Mouse (Mus musculus): ENCODE measurements at regions not wholly inside any gene's neighbourhood (a gene's known extent, or its start where the extent isn't known, plus 50 kb on each side); places are given as distances from the start of the nearest gene placed in this dataset.

DNA sequence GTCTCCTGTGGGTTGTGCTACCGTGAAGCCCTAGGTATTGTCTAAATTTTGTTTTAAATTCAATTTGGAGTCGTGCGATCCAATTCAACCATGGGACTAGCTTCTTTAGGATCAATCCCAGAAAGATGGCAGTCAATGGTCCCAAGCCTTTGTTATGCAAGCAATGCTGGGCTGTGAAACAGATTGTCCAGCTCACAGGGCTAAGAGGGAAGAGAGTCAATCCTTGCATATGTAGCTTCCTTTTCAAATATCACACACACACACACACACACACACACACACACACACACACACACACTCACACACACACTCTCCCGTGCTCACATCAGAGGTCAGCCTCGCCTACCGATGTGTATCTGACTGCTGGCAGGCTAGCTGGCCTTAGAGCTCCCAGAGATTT lies 373.8 kb upstream of the Gm10131 start:
- DNase-seq = no peak

GRCm38 (mm10) chr8:34484551-34485335 lies 373.2 kb upstream of the Gm10131 start:
- DNase-seq = peak; percentile 44 to 60

DNA sequence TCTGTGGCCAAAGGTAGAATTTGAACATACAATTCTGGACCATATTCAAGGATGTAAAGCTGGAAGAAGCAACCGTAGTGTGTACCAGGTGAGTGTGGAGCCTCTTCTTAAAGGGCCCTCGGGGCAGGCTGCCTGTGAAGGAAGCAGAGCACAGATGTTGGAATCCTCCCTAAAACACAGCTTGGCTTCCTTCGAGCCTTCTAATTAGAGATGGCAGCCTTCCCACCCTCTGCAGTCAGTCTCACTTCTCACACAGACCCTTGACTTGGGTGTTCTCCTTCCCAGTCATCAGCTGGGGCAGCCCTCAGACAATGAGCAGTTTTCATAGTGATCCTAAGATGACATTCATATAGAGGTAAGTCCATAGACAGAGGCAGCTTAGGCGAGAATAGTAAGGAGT lies 371.7 kb upstream of the Gm10131 start:
- DNase-seq = no peak

DNA sequence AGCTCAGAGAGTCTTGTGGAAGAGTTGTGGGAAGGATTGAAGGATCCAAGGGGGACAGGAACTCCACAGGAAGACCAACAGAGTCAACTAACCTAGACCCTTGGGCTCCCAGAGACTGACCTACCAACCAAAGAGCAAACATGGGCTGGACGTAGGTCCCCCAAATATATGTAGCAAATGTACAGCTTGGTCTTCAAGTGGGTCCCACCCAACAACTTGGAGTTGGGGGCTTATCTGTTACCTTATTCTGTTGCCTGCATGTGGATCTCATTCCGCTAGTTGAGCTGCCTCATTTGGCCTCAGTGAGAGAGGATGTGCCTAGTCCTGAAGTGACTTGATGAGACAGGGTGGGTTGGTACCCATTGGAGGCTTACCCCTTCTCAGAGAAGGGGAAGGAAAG lies 371.1 kb upstream of the Gm10131 start:
- DNase-seq = no peak

DNA sequence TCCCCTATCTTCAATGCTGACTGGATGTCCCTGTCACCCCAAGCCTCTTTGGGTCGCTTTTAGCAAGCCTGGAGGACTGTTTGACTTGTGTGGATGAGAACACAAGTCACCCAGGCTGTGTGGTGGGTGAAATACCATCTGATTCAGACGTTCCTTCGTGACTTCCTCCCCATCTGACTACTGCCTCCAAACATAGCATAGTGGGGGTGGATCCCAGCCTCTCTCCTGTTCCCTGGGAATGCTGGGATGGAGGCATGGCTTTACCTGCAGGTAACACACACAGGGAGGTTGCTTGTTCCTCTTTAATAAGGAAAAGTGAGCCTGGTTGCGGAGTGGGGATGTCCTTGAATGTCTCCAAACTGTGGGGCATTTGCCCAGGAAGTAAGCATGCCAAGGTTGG lies 369.0 kb upstream of the Gm10131 start:
- DNase-seq = no peak

DNA sequence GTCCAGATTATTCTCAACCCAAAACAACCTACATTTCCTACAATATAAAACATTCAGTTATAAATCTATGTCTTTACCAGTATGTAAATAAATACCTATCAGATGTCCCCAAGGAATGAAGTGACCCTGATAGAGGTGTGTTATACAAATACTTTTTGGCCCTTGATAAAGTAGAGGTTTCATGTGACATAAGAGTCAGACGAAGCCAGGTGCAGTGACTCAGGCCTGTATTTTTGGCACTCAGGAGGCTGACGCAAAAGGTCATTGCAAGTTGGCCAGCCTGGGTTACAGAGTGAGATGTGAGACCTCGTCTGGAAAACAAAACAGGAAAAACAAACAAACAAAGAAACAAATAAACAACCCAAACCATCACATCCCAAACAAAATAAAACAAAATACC lies 367.4 kb upstream of the Gm10131 start:
- DNase-seq = no peak

DNA sequence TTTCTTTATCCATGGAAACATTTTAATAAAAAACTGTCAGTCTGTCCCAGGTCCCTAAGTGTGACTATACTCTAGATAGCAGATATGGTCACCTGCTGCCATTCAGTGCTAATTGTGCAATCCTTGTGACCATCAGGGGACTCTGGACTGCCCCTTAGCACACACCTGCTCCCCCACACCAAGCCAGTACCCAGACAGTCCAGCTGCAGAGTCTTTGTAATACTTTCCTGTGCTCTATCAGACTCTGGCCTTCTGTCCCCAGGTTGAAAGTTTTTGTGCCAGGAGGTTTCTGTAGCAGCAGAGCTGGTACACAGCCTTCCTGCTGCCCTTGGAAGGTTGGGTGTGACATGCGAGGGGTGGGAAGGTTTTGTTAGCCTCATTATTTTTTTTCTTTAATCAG lies 366.9 kb upstream of the Gm10131 start:
- no peak for DNase-seq

DNA sequence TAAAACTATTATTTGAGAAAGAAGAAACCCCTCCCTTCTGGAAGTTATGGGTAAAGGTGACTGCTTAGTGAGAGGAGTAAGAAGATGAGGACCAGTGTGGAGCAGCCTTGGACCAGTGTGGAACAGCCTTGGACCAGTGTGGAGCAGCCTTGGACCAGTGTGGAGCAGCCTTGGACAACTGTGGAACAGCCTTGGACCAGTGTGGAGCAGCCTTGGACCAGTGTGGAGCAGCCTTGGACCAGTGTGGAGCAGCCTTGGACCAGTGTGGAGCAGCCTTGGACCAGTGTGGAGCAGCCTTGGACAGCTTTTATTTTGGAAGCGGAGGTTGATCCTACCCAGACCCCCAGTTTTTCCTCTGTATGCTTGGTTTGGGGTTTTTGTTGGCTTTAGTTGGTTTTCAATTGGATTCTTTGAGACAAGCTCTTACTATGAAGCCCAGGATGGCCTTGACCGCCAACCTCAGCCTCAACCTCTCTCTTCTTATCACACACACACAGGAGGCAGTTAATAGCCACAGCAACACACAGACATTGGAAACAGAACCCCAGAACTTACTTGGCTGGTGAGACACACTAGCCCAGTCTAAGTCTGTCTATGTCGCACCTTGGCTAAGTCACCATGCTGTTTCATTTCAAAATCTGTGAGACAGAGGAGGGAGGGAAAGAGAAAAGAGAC lies 364.7 kb upstream of the Gm10131 start:
- no peak for DNase-seq

- DNase-seq = no peak
Observed at GRCm38 (mm10) chr8:34474593-34474992, 363.1 kb upstream of the Gm10131 start.

DNA sequence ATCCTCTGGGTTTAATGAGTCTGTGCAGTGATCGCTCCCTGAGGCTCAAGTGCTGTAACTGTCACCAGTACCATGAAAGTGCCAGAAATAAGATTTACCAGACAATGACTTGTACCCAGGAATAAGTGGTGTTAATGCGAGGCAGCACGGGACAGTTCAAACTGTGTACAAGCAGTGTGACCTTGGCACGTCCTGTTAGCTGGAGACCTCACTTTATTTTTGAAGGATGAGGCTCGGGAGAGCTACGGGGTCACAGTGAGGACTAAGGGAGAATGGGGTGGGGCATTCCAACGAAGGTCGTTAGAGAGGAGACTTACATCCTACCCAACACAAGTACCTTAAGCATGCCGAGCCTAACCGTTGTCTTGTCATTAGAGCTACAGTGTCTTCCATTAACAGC lies 362.2 kb upstream of the Gm10131 start:
- no peak for DNase-seq

GRCm38 (mm10) chr8:34473301-34473700 lies 361.8 kb upstream of the Gm10131 start:
- DNase-seq = no peak

DNA sequence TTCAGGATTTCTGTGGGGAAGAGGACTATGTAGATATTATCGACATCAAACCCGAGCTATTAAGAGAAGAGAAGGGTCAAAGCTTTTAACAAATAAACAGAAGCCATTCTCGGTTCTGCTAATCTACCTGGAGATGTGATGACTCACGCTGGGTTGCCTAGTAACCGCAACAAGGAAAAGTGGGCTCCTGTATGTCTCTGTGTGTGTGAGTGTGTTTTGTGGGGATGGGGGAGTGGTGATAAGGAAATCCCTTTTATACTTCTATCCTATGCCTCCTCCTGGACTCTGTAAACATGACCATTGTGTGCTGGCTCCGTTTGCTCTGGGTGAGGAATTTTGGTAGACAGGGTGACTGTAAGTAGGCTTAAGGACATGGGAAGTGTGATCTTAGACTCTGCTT lies 361.3 kb upstream of the Gm10131 start:
- no peak for DNase-seq

DNA sequence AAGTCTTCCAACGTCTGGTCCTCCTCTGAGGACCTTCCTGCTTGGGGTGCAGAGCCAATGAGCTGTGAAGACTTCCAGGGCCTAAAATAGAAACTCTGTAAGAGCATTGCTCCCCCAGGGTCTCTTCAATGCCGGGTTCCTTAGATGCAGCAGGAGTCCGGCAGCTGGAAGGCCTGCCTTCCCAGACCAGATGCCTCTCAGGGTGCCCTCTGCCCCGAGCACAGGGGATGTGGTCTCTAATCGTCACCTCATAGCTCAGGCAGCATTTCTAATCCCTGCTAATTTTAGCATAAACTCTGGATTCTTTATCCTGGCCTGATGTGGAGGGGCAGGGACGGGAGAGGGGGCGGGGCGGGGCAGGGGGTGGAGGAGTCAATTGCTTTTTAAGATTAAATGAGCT lies 360.9 kb upstream of the Gm10131 start:
- DNase-seq = no peak

- no peak for DNase-seq
Observed at GRCm38 (mm10) chr8:34469091-34469490, 357.6 kb upstream of the Gm10131 start.

- no peak for DNase-seq
Observed at GRCm38 (mm10) chr8:34466786-34467364, 355.3 kb upstream of the Gm10131 start.

GRCm38 (mm10) chr8:34465398-34465797 lies 353.9 kb upstream of the Gm10131 start:
- DNase-seq = no peak

- no peak for DNase-seq
Observed at GRCm38 (mm10) chr8:34462262-34462661, 350.7 kb upstream of the Gm10131 start.

DNA sequence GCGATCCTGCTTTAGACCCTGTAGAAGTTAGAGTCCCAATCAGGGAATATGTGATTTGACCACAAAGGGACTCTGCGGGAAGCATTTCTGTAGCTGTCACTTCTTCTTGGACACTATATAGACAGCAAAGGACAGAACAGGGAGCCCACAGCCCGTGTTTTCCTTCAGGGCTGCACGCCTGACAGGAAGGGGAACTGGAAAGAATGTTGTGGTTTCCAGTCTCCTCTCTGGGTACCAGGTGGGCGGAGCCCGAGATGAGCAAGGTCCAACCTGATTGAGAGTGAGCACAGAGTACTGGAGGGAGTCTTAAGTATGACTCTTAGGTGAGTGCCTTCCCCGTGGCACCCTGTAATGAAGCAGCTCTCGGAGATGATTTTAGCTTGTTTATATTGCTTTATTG lies 346.8 kb upstream of the Gm10131 start:
- no peak for DNase-seq

- no peak for DNase-seq
Observed at GRCm38 (mm10) chr8:34456543-34456942, 345.0 kb upstream of the Gm10131 start.

DNA sequence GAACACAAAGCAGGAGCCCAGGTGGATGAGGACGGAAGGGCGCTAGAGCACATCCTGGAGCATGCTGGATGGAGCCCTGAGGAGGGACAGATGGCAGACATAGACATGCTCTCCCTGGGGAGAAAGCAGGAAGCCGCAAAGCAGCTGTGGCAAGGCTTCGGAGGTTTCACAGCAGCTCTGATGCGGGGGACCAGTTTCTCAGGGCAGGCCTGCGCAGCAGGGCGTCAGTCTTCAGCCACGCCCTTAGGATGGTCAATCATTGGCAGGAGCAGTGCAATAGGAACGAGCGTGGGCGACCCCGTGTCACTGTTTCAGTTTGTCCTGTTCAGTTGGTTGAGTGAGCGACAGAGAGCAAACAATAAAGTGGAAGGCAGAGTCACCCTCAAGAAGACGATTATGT lies 343.8 kb upstream of the Gm10131 start:
- DNase-seq = peak; percentile 2 to 4

DNA sequence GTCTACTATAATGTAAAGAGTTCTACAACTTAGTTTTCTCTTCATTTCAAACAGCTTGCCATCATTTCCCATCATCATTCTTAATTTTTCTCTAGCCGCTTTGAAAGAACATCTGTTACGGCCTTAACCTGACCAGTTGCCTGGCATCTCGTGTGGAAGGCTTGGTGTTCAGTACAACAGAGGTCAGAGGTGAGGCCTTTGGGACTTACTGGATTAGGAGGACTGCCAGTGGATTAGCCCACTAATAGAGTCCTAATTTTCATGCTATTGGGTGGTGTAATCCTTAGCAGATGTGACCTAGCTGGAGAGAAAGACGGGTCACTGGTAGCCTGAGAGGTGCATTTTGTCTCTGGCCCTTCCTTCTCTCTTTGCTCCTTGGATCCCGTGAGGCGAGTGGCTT lies 341.3 kb upstream of the Gm10131 start:
- no peak for DNase-seq

DNA sequence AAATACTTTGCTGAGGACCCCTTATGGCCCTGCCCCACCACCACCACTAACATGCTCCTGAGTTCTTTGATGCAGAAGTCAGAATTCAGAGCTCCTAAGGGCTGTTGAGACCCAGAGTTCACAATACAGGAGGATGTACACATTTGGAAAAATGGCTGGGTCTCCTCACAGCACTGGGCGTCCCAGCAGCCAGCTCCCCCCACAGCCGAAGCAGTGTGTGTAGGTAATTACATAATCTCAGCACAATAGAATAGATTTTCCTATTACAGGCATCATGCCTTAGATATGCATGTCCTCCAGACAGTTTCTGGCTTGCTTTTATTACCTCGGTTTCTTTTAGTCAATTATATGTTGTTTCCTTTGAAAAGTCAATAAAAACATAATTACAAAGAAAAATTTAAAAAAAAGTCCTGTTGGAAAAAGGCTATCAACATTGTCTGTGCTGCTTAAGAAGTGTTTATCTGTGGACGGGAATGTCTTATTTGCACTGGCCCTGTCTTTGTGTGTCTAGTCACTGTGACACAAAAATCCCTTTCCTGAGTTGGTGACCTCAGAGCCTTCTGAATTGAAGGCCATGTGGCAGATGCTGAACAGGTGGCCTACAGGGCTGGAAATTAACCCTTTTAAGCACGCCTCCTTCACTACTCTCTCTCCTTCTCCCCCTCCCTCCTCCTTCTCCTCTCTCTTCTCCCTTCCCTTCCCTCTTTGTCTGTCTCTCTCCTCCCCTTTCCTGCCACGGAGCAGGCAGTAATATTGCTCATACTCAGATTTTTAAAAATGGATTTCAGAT lies 339.9 kb upstream of the Gm10131 start:
- DNase-seq = no peak

- no peak for DNase-seq
Observed at GRCm38 (mm10) chr8:34449391-34450044, 338.0 kb upstream of the Gm10131 start.

All from kidney, adult 8-10 months (tissue).